In genomic region chr15:86424971-86425370, GRCm38 (mm10) we compare ENCODE assay signal across 19 mouse cellular contexts.
DNase-seq lines count a peak whose midpoint lies in the region; ATAC-seq and TF ChIP-seq lines count a peak whose summit lies in the region.
"Had no signal": no experiment of that assay in that cellular context is flagged by ENCODE, and none has a peak within 500 bp of the region (broad histone marks: within the 10 kb centered on the region; RNA-seq: fewer than 3 reads in every experiment).

No protein-coding gene starts in this region.

- H3K27me3 ChIP-seq in heart, embryonic 12.5 days (replicated peaks) = peaks cover 68% of the 10 kb centered on the region
- H3K27me3 ChIP-seq in heart, adult 2 months (ENCODE audit: control insufficient read depth, insufficient read depth, low read length) = no peaks in the 10 kb centered on the region
- H3K27me3 ChIP-seq in liver, embryonic 11.5 days (replicated peaks; ENCODE audit: control insufficient read depth, insufficient read depth, low read length) = no peaks in the 10 kb centered on the region
- H3K27me3 ChIP-seq in liver, postnatal 0 days (ENCODE audit: insufficient read depth, low read length) = no peaks in the 10 kb centered on the region
- no peaks in the 10 kb centered on the region for H3K27me3 ChIP-seq in midbrain, embryonic 10.5 days (ENCODE audit: low read depth, poor library complexity, severe bottlenecking)
- no peaks in the 10 kb centered on the region for H3K27me3 ChIP-seq in midbrain, embryonic 14.5 days (ENCODE audit: control insufficient read depth, insufficient read depth, low read length)
- H3K27me3 ChIP-seq: embryonic facial prominence, embryonic 12.5 days; forebrain, embryonic 15.5 days; hindbrain, embryonic 15.5 days had no signal

- H3K9me3 ChIP-seq in heart, embryonic 12.5 days (replicated peaks) = no peaks in the 10 kb centered on the region
- no peaks in the 10 kb centered on the region for H3K9me3 ChIP-seq in liver, embryonic 11.5 days (ENCODE audit: control insufficient read depth, low read length)
- no peaks in the 10 kb centered on the region for H3K9me3 ChIP-seq in liver, postnatal 0 days (ENCODE audit: low read length)
- no peaks in the 10 kb centered on the region for H3K9me3 ChIP-seq in midbrain, embryonic 10.5 days (replicated peaks)
- no peaks in the 10 kb centered on the region for H3K9me3 ChIP-seq in midbrain, embryonic 14.5 days (ENCODE audit: control insufficient read depth, low read length)
- H3K9me3 ChIP-seq: embryonic facial prominence, embryonic 12.5 days; forebrain, embryonic 15.5 days; hindbrain, embryonic 15.5 days had no signal

- H3K4me1 ChIP-seq in heart, embryonic 12.5 days (replicated peaks) = peaks cover 42% of the 10 kb centered on the region
- H3K4me1 ChIP-seq in heart, adult 2 months (ENCODE audit: control insufficient read depth, insufficient read depth, low read length) = no peaks in the 10 kb centered on the region
- H3K4me1 ChIP-seq in liver, embryonic 11.5 days (replicated peaks; ENCODE audit: control insufficient read depth, insufficient read depth, low read length) = peaks cover 15% of the 10 kb centered on the region; the same call in 1 of the 2 replicates
- peaks cover 5% of the 10 kb centered on the region; the same call in 1 of the 2 replicates for H3K4me1 ChIP-seq in liver, postnatal 0 days (ENCODE audit: insufficient read depth)
- peaks cover 48% of the 10 kb centered on the region for H3K4me1 ChIP-seq in midbrain, embryonic 10.5 days
- H3K4me1 ChIP-seq in midbrain, embryonic 14.5 days (ENCODE audit: control insufficient read depth, insufficient read depth, low read length) = 0 out of 2 replicates have a peak, but pooled peaks cover 13% of the 10 kb centered on the region
- H3K4me1 ChIP-seq: embryonic facial prominence, embryonic 12.5 days had no signal

- no peak for TF ChIP-seq POLR2A in heart, adult 2 months (IDR thresholded peaks at IDR 0.05; ENCODE audit: insufficient read depth, low read depth, low read length)

- no peak overlapping the region for H3K9ac ChIP-seq in heart, embryonic 12.5 days
- no peak overlapping the region for H3K9ac ChIP-seq in heart, adult 2 months (ENCODE audit: low read depth, low read length)
- no peak overlapping the region for H3K9ac ChIP-seq in liver, embryonic 11.5 days (ENCODE audit: low read depth, low read length)
- H3K9ac ChIP-seq in liver, postnatal 0 days (replicated peaks) = no peak overlapping the region
- H3K9ac ChIP-seq in midbrain, embryonic 14.5 days (replicated peaks; ENCODE audit: low read length) = no peak overlapping the region
- H3K9ac ChIP-seq: embryonic facial prominence, embryonic 12.5 days; forebrain, embryonic 15.5 days; hindbrain, embryonic 15.5 days had no signal

- H3K36me3 ChIP-seq in heart, embryonic 12.5 days = no peaks in the 10 kb centered on the region
- no peaks in the 10 kb centered on the region for H3K36me3 ChIP-seq in heart, adult 2 months (ENCODE audit: control insufficient read depth, insufficient read depth, low read length)
- no peaks in the 10 kb centered on the region for H3K36me3 ChIP-seq in liver, embryonic 11.5 days (ENCODE audit: control insufficient read depth, insufficient read depth, low read length)
- H3K36me3 ChIP-seq in liver, postnatal 0 days (replicated peaks; ENCODE audit: insufficient read depth, low read length) = no peaks in the 10 kb centered on the region
- H3K36me3 ChIP-seq in midbrain, embryonic 10.5 days = no peaks in the 10 kb centered on the region
- no peaks in the 10 kb centered on the region for H3K36me3 ChIP-seq in midbrain, embryonic 14.5 days (ENCODE audit: control insufficient read depth, insufficient read depth, low read length)
- H3K36me3 ChIP-seq: embryonic facial prominence, embryonic 12.5 days; forebrain, embryonic 15.5 days; hindbrain, embryonic 15.5 days had no signal

- intact Hi-C loops in heart, adult 2 months (cut with DNase I) = no loop called here

- H3K27ac ChIP-seq in heart, embryonic 12.5 days (ENCODE audit: poor library complexity, severe bottlenecking) = no peak overlapping the region
- H3K27ac ChIP-seq in heart, adult 2 months = no peak overlapping the region
- H3K27ac ChIP-seq in liver, embryonic 11.5 days (ENCODE audit: low read depth, low read length) = peak overlapping the region; percentile 1
- H3K27ac ChIP-seq in liver, postnatal 0 days (ENCODE audit: low read depth) = no peak overlapping the region
- H3K27ac ChIP-seq in midbrain, embryonic 10.5 days (replicated peaks) = peak overlapping the region; percentile 42; the same call in 1 of the 2 replicates
- H3K27ac ChIP-seq in midbrain, embryonic 14.5 days (replicated peaks; ENCODE audit: low read depth, low read length) = no peak overlapping the region
- H3K27ac ChIP-seq: embryonic facial prominence, embryonic 12.5 days; forebrain, embryonic 15.5 days; hindbrain, embryonic 15.5 days had no signal

- H3K79me2 ChIP-seq in heart, adult 2 months (replicated peaks; ENCODE audit: control insufficient read depth, insufficient read depth, low read length) = no peaks in the 10 kb centered on the region

- no peak overlapping the region for H3K4me2 ChIP-seq in heart, embryonic 12.5 days
- H3K4me2 ChIP-seq in liver, embryonic 11.5 days = no peak overlapping the region
- H3K4me2 ChIP-seq in liver, postnatal 0 days (ENCODE audit: low read depth, low read length) = no peak overlapping the region
- no peak overlapping the region for H3K4me2 ChIP-seq in midbrain, embryonic 14.5 days (ENCODE audit: low read length)
- H3K4me2 ChIP-seq: embryonic facial prominence, embryonic 12.5 days; forebrain, embryonic 15.5 days; hindbrain, embryonic 15.5 days had no signal

- peak; percentile 56; the same call in 1 of the 2 replicates for ATAC-seq in heart, embryonic 12.5 days (ENCODE audit: insufficient number of reproducible peaks, low FRiP score)
- no peak for ATAC-seq in liver, embryonic 11.5 days (replicated peaks; ENCODE audit: low FRiP score)
- ATAC-seq in liver, postnatal 0 days = no peak
- no peak for ATAC-seq in midbrain, embryonic 14.5 days (ENCODE audit: low FRiP score, low TSS enrichment)
- ATAC-seq: forebrain, embryonic 15.5 days; inflammation-experienced regulatory T-cells, adult 6 months; intestine, postnatal 0 days had no signal

- no peak overlapping the region for H3K4me3 ChIP-seq in heart, embryonic 12.5 days
- no peak overlapping the region for H3K4me3 ChIP-seq in heart, adult 2 months
- H3K4me3 ChIP-seq in liver, embryonic 11.5 days (ENCODE audit: low read depth, low read length) = no peak overlapping the region
- no peak overlapping the region for H3K4me3 ChIP-seq in liver, postnatal 0 days (ENCODE audit: low read depth, low read length)
- no peak overlapping the region for H3K4me3 ChIP-seq in midbrain, embryonic 10.5 days
- H3K4me3 ChIP-seq in midbrain, embryonic 14.5 days (replicated peaks; ENCODE audit: low read depth, low read length) = no peak overlapping the region
- H3K4me3 ChIP-seq: embryonic facial prominence, embryonic 12.5 days; forebrain, embryonic 15.5 days; hindbrain, embryonic 15.5 days had no signal

- WGBS in heart, embryonic 12.5 days = 44% methylated on average over 8 of the region's 8 CpGs
- WGBS in heart, adult 2 months = 73% methylated on average over 8 of the region's 8 CpGs
- 62% methylated on average over 8 of the region's 8 CpGs for WGBS in liver, embryonic 11.5 days
- 65% methylated on average over 8 of the region's 8 CpGs for WGBS in liver, postnatal 0 days (ENCODE audit: insufficient replicate concordance)
- 68% methylated on average over 8 of the region's 8 CpGs for WGBS in midbrain, embryonic 10.5 days
- 61% methylated on average over 8 of the region's 8 CpGs for WGBS in midbrain, embryonic 14.5 days

- TF ChIP-seq EP300 in heart, adult 2 months (IDR thresholded peaks at IDR 0.05; ENCODE audit: insufficient read depth, low read depth, low read length) = no peak
- no peak for TF ChIP-seq EP300 in liver, postnatal 0 days (IDR thresholded peaks at IDR 0.05; ENCODE audit: low read depth)

- TF ChIP-seq CTCF in heart, adult 2 months (IDR thresholded peaks at IDR 0.05) = no peak
- no peak for TF ChIP-seq CTCF in liver, postnatal 0 days (IDR thresholded peaks at IDR 0.05; ENCODE audit: low read depth)

- DNase-seq in heart, adult 2 months = no peak
- no peak for DNase-seq in liver, embryonic 11.5 days (ENCODE audit: low spot score)
- DNase-seq in liver, postnatal 0 days = no peak
- no peak for DNase-seq in midbrain, embryonic 10.5 days (ENCODE audit: low spot score)
- DNase-seq in midbrain, embryonic 14.5 days = no peak
- no peak for DNase-seq in urinary bladder, postnatal 4 days (ENCODE audit: low spot score in 2 of 2)
- DNase-seq: adrenal gland, adult 8-10 months; adrenal gland, postnatal 36 days; cerebellum, adult 11 months; cerebellum, adult 9-10 months; cerebellum, postnatal 25 days; gastrocnemius, postnatal 36 days; heart, postnatal 14 days had no signal

Comparison
In these comparisons a context has a peak if more than half of its experiments do, and no peak if none do; other contexts are left out.
1. H3K27ac ChIP-seq: peak in liver, embryonic 11.5 days (single experiment) and midbrain, embryonic 10.5 days (single experiment); none in heart, embryonic 12.5 days (single experiment), heart, adult 2 months (single experiment), liver, postnatal 0 days (single experiment) and midbrain, embryonic 14.5 days (single experiment).